In genomic region chr3:120731287-120731686, GRCm38 (mm10) we compare ENCODE assay signal across 11 mouse cellular contexts.
A peak's percentile ranks its signal among the peaks of the same experiment; 100 is the strongest.
DNase-seq lines count a peak whose midpoint lies in the region; ATAC-seq lines count a peak whose summit lies in the region.
"Had no signal": no experiment of that assay in that cellular context is flagged by ENCODE, and none has a peak within 500 bp of the region (broad histone marks: within the 10 kb centered on the region; RNA-seq: fewer than 3 reads in every experiment).

No protein-coding gene starts in this region.

- H3K9ac ChIP-seq in forebrain, embryonic 15.5 days (replicated peaks) = no peak overlapping the region
- H3K9ac ChIP-seq: heart, embryonic 12.5 days had no signal

- no peak overlapping the region for H3K4me2 ChIP-seq in forebrain, embryonic 15.5 days (replicated peaks)
- H3K4me2 ChIP-seq: heart, embryonic 12.5 days had no signal

- intact Hi-C loops in left cerebral cortex, postnatal 4 days (cut with DNase I) = no loop called here
- intact Hi-C loops in left cerebral cortex, postnatal 36 days (cut with DNase I) = no loop called here

- H3K27me3 ChIP-seq in forebrain, embryonic 15.5 days = no peaks in the 10 kb centered on the region
- H3K27me3 ChIP-seq: heart, embryonic 12.5 days had no signal

- peak; percentile 63 for ATAC-seq in forebrain, embryonic 15.5 days (replicated peaks)

- H3K4me3 ChIP-seq in forebrain, embryonic 15.5 days = no peak overlapping the region
- H3K4me3 ChIP-seq: heart, embryonic 12.5 days had no signal

- H3K27ac ChIP-seq in forebrain, embryonic 15.5 days (replicated peaks) = peak overlapping the region; percentile 72

- DNase-seq in left cerebral cortex, postnatal 4 days = peak; percentile 14
- DNase-seq in left cerebral cortex, postnatal 36 days (ENCODE audit: low spot score in 2 of 2) = no peak
- DNase-seq in cerebellum, adult 9-11 months = peak; percentile 87
- peak; percentile 72 for DNase-seq in retina, embryonic 14.5 days (ENCODE audit: low spot score)
- DNase-seq in urinary bladder, adult 2 months (ENCODE audit: low spot score) = no peak
- DNase-seq in heart, adult 11 months = no peak
- DNase-seq: kidney, adult 11 months; lung, adult 18-20 months; right cerebral cortex, postnatal 14 days had no signal

- no peaks in the 10 kb centered on the region for H3K9me3 ChIP-seq in forebrain, embryonic 15.5 days
- H3K9me3 ChIP-seq: heart, embryonic 12.5 days had no signal

- H3K4me1 ChIP-seq in forebrain, embryonic 15.5 days = peaks cover 21% of the 10 kb centered on the region
- H3K4me1 ChIP-seq: heart, embryonic 12.5 days had no signal

- H3K36me3 ChIP-seq in forebrain, embryonic 15.5 days = no peaks in the 10 kb centered on the region
- H3K36me3 ChIP-seq: heart, embryonic 12.5 days had no signal

- 44% methylated on average over 9 of the region's 9 CpGs for WGBS in forebrain, embryonic 15.5 days

Comparison
In these comparisons a context has a peak if more than half of its experiments do, and no peak if none do; other contexts are left out.
1. DNase-seq: peak in left cerebral cortex, postnatal 4 days (single experiment), cerebellum, adult 9-11 months (single experiment) and retina, embryonic 14.5 days (single experiment); none in left cerebral cortex, postnatal 36 days (0 of 2), urinary bladder, adult 2 months (single experiment) and heart, adult 11 months (single experiment).